Mouse (Mus musculus) embryonic facial prominence, embryonic 13.5 days (tissue): ENCODE results near the gene Aadat. TPM values are rescaled to one million over a fixed set of nuclear protein-coding genes. Genes with fewer than 3 reads are reported as not detected.
"Not testable (repeated sequence)": the region's sequence is repeated elsewhere in the genome, so short reads cannot be mapped to it uniquely, and the experiment has no call there.

ENCODE experiments used
- ATAC-seq: fragments of 200-750 bp; cut with Nextera tagmentation; 2 replicates; pipeline ENCODE4 v1.8.0; 2017; ENCODE audit warnings: low read depth; ENCODE audit not compliant: insufficient number of reproducible peaks, insufficient read depth, low FRiP score, low TSS enrichment
- H3K27ac ChIP-seq: fragments of 300-500 bp; sonication (generic); 2 replicates; pipeline ENCODE4 v1.5.1; 2015; ENCODE audit warnings: moderate library complexity, mild to moderate bottlenecking, inconsistent platforms
- H3K27me3 ChIP-seq: fragments of 300-500 bp; sonication (generic); 2 replicates; pipeline ENCODE4 v1.6.1; 2015; ENCODE audit warnings: mild to moderate bottlenecking, inconsistent platforms
- H3K36me3 ChIP-seq: fragments of 300-500 bp; sonication (generic); 2 replicates; pipeline ENCODE4 v1.6.1; 2015; ENCODE audit warnings: mild to moderate bottlenecking, inconsistent platforms
- H3K4me1 ChIP-seq: fragments of 300-500 bp; sonication (generic); 2 replicates; pipeline ENCODE4 v1.6.1; 2015; ENCODE audit warnings: inconsistent platforms
- H3K4me2 ChIP-seq: fragments of 300-500 bp; sonication (generic); 2 replicates; pipeline ENCODE4 v1.6.1; 2015; ENCODE audit warnings: moderate library complexity, mild to moderate bottlenecking, inconsistent platforms
- H3K4me3 ChIP-seq: fragments of 300-500 bp; sonication (generic); 2 replicates; pipeline ENCODE4 v1.5.1; 2015; ENCODE audit warnings: mild to moderate bottlenecking, inconsistent platforms
- H3K9ac ChIP-seq: fragments of 300-500 bp; sonication (generic); 2 replicates; pipeline ENCODE4 v1.6.1; 2015; ENCODE audit warnings: mild to moderate bottlenecking, inconsistent platforms
- H3K9me3 ChIP-seq: fragments of 300-500 bp; sonication (generic); 2 replicates; pipeline ENCODE4 v1.6.1; 2016; ENCODE audit warnings: inconsistent platforms
- WGBS: fragments of 180-500 bp; shearing (Covaris S2); methylation state at CpG from one replicate; pipeline ENCODE4 v1.1.7; 2015; ENCODE audit warnings: mixed read lengths; 5-methylcytosine and 5-hydroxymethylcytosine counted together
- polyA plus RNA-seq: library from polyadenylated mRNA; unstranded; fragments of >200 nt; fragmentation: Nextera tagmentation; extraction: Ambion mirVana; gene quantifications from 2 replicates; pipeline ENCODE4 v1.2.1, GENCODE M21; 2015

Gene Aadat
- 0.53 and 0.58 TPM in 2 replicates for polyA plus RNA-seq

- Histone ChIP-seq H3K9ac (peak within 1 kb of the TSS; percentile 79), H3K4me3 (peak within 1 kb of the TSS; percentile 57), H3K27me3 (no peaks in the 10 kb centered on the region), H3K36me3 (no peaks in the 10 kb centered on the region), H3K9me3 (no peaks in the 10 kb centered on the region), H3K4me1 (no peaks in the 10 kb centered on the region), H3K4me2 (peak within 1 kb of the TSS; percentile 97), H3K27ac (no peak within 1 kb of the TSS)
- WGBS, result 2% methylated on average over 25 of the region's 25 CpGs
- ATAC-seq, result peak; percentile 87
Observed at GRCm38 (mm10) chr8:60505653-60506521, at the start of gene Aadat. TSS of gene Aadat (plus strand) at chr8:60505932.

- ATAC-seq, result no peak
- H3K27me3 ChIP-seq, result no peaks in the 10 kb centered on the region
Observed at GRCm38 (mm10) chr8:60466686-60467335, 38.9 kb upstream of the Aadat start.

GRCm38 (mm10) chr8:60490147-60490546 is 15.6 kb upstream of the Aadat start:
- ATAC-seq, result no peak
- WGBS, result 74% methylated on average over 2 of the region's 2 CpGs
- Histone ChIP-seq H3K36me3 (no peaks in the 10 kb centered on the region), H3K9ac (no peak overlapping the region), H3K9me3 (no peaks in the 10 kb centered on the region), H3K27me3 (no peaks in the 10 kb centered on the region), H3K4me1 (no peaks in the 10 kb centered on the region), H3K27ac (no peak overlapping the region), H3K4me3 (no peak overlapping the region), H3K4me2 (no peak overlapping the region)

More at GRCm38 (mm10) chr8:60466686-60467335, 38.9 kb upstream of the Aadat start:
- Histone ChIP-seq H3K4me2 (peak overlapping the region; percentile 41), H3K4me1 (no peaks in the 10 kb centered on the region), H3K27ac (no peak overlapping the region), H3K9me3 (no peaks in the 10 kb centered on the region), H3K36me3 (no peaks in the 10 kb centered on the region), H3K4me3 (no peak overlapping the region), H3K9ac (no peak overlapping the region)
- 36% methylated on average over 15 of the region's 15 CpGs for WGBS

- Histone ChIP-seq H3K4me1 (no peaks in the 10 kb centered on the region), H3K4me3 (no peak overlapping the region), H3K27ac (no peak overlapping the region), H3K27me3 (no peaks in the 10 kb centered on the region), H3K9me3 (no peaks in the 10 kb centered on the region), H3K4me2 (no peak overlapping the region), H3K9ac (no peak overlapping the region), H3K36me3 (no peaks in the 10 kb centered on the region)
- WGBS, result 94% methylated on average over 2 of the region's 2 CpGs
- ATAC-seq, result no peak
Observed at GRCm38 (mm10) chr8:60491871-60492270, 13.9 kb upstream of the Aadat start.

GRCm38 (mm10) chr8:60492471-60492870 is 13.3 kb upstream of the Aadat start:
- no peak for ATAC-seq
- H3K27ac ChIP-seq, result no peak overlapping the region
- no peak overlapping the region for H3K4me3 ChIP-seq
- H3K4me1 ChIP-seq, result no peaks in the 10 kb centered on the region
- 66% methylated on average over 3 of the region's 3 CpGs for WGBS
- no peaks in the 10 kb centered on the region for H3K36me3 ChIP-seq
- no peaks in the 10 kb centered on the region for H3K9me3 ChIP-seq
- no peaks in the 10 kb centered on the region for H3K27me3 ChIP-seq
- H3K4me2 ChIP-seq, result no peak overlapping the region
- H3K9ac ChIP-seq, result no peak overlapping the region

- no peak overlapping the region for H3K27ac ChIP-seq
- H3K27me3 ChIP-seq, result no peaks in the 10 kb centered on the region
- no peaks in the 10 kb centered on the region for H3K9me3 ChIP-seq
- no peaks in the 10 kb centered on the region for H3K36me3 ChIP-seq
- H3K4me3 ChIP-seq, result no peak overlapping the region
- no peak overlapping the region for H3K4me2 ChIP-seq
- H3K9ac ChIP-seq, result no peak overlapping the region
- 91% methylated on average over 11 of the region's 11 CpGs for WGBS
- ATAC-seq, result no peak
- H3K4me1 ChIP-seq, result no peaks in the 10 kb centered on the region
Observed at GRCm38 (mm10) chr8:60494606-60495005, 11.1 kb upstream of the Aadat start.

- not testable (repeated sequence) for ATAC-seq, H3K27ac ChIP-seq, H3K27me3 ChIP-seq, H3K36me3 ChIP-seq, H3K9me3 ChIP-seq, H3K4me3 ChIP-seq, H3K4me2 ChIP-seq, H3K4me1 ChIP-seq, H3K9ac ChIP-seq
- 69% methylated on average over 2 of the region's 2 CpGs for WGBS
Observed at GRCm38 (mm10) chr8:60495046-60495445, 10.7 kb upstream of the Aadat start.

GRCm38 (mm10) chr8:60503098-60503497 is 2.6 kb upstream of the Aadat start, which contains the start of gene Gm10283:
TSS of gene Gm10283 (minus strand) at chr8:60503198.
- Histone ChIP-seq H3K4me3 (no peak within 1 kb of the TSS), H3K36me3 (no peaks in the 10 kb centered on the region), H3K9me3 (no peaks in the 10 kb centered on the region), H3K27me3 (no peaks in the 10 kb centered on the region), H3K27ac (no peak within 1 kb of the TSS), H3K9ac (no peak within 1 kb of the TSS), H3K4me1 (no peaks in the 10 kb centered on the region), H3K4me2 (no peak within 1 kb of the TSS)
- no peak for ATAC-seq
- 49% methylated on average over 2 of the region's 2 CpGs for WGBS

- Histone ChIP-seq H3K27me3 (no peaks in the 10 kb centered on the region), H3K27ac (no peak overlapping the region), H3K4me3 (no peak overlapping the region), H3K9me3 (no peaks in the 10 kb centered on the region), H3K4me2 (no peak overlapping the region), H3K9ac (no peak overlapping the region), H3K36me3 (no peaks in the 10 kb centered on the region), H3K4me1 (no peaks in the 10 kb centered on the region)
- no peak for ATAC-seq
Observed at GRCm38 (mm10) chr8:60518286-60518685, 12.6 kb downstream of the Aadat start.

- Histone ChIP-seq H3K27me3 (no peaks in the 10 kb centered on the region), H3K4me1 (no peaks in the 10 kb centered on the region), H3K4me3 (no peak overlapping the region), H3K27ac (no peak overlapping the region), H3K9ac (no peak overlapping the region), H3K36me3 (no peaks in the 10 kb centered on the region), H3K4me2 (no peak overlapping the region), H3K9me3 (no peaks in the 10 kb centered on the region; the same call in 1 of the 2 replicates)
- ATAC-seq, result no peak
- 59% methylated on average over 2 of the region's 2 CpGs for WGBS
Observed at GRCm38 (mm10) chr8:60534945-60535344, 29.2 kb downstream of the Aadat start.

GRCm38 (mm10) chr8:60566783-60567182 is 61.1 kb downstream of the Aadat start:
- ATAC-seq, result no peak
- H3K27ac ChIP-seq, result no peak overlapping the region
- 38% methylated on average over 3 of the region's 3 CpGs for WGBS

GRCm38 (mm10) chr8:60577231-60577630 is 71.5 kb downstream of the Aadat start:
- no peaks in the 10 kb centered on the region for H3K9me3 ChIP-seq
- H3K4me1 ChIP-seq, result no peaks in the 10 kb centered on the region
- H3K36me3 ChIP-seq, result no peaks in the 10 kb centered on the region
- no peak overlapping the region for H3K9ac ChIP-seq
- no peak overlapping the region for H3K27ac ChIP-seq
- H3K4me2 ChIP-seq, result no peak overlapping the region
- WGBS, result 53% methylated on average over 1 of the region's 1 CpGs
- ATAC-seq, result no peak
- H3K27me3 ChIP-seq, result no peaks in the 10 kb centered on the region
- no peak overlapping the region for H3K4me3 ChIP-seq

More at GRCm38 (mm10) chr8:60566783-60567182, 61.1 kb downstream of the Aadat start:
- Histone ChIP-seq H3K4me1 (0 out of 2 replicates have a peak, but pooled peaks cover 3% of the 10 kb centered on the region), H3K9me3 (no peaks in the 10 kb centered on the region), H3K4me2 (no peak overlapping the region), H3K4me3 (no peak overlapping the region), H3K9ac (no peak overlapping the region), H3K36me3 (no peaks in the 10 kb centered on the region), H3K27me3 (no peaks in the 10 kb centered on the region)
